Mouse (Mus musculus) MN1 (cell line): ENCODE data around the gene Dnttip1.

Experiments used
- DNase-seq: peaks from one replicate; pipeline ENCODE4 v3.0.0-alpha.2; 2016; ENCODE audit warnings: low spot score

Dnttip1 gene

GRCm38 (mm10) chr2:164783926-164784581 lies 38.3 kb downstream of the Dnttip1 start:
- DNase-seq: no peak

GRCm38 (mm10) chr2:164784869-164785420 lies 39.2 kb downstream of the Dnttip1 start:
- DNase-seq: peak; percentile 30

DNA sequence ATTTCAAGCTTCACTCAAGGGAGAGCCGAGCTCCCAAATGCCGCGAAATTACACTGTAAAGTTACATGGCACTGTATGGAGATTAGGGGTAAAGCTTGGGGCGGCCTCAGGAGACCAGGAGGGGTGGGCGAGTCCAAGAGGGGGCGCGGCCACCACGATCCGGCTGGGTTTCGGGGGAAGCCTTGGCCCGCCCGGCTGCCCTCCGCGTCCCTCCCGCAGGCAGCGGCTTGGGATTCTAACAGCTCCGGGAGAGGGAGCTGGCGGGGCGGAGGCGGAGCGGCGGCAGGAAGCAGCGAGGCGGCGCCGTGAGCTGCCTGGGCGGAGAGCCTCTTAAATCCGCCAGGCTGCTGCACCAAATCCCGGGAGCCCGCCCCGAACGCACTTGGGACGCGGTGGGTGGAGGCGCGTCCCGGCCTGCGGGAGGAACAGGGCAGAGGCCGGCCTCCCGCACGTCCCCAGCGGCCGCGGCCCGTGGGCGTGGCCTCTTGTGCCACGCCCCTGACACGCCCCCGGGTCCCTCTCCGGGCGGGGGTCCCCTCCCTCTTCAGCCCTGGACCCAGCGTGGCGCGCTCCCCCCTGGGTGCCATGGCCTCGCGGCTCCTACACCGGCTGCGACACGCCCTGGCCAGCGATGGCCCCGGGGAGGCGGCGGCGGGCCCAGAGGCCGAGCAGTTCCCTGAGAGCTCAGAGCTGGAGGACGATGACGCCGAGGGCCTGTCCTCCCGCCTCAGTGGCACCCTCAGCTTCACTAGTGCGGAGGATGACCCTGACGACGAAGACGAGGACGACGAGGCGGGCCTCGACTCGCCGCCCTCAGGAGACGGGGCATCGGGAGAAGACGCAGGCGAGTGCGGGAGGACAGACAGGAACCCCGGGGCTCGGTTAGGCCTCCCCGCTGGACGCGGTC lies 40.0 kb downstream of the Dnttip1 start, which contains the start of gene Snx21:
Snx21 (plus strand) TSS at position 343 of the 907 bp plus-strand sequence.
- peak; percentile 94 for DNase-seq

- peak; percentile 57 for DNase-seq
Measured at GRCm38 (mm10) chr2:164786388-164786885, 40.7 kb downstream of the Dnttip1 start.

- no peak for DNase-seq
Measured at GRCm38 (mm10) chr2:164787032-164787431, 41.2 kb downstream of the Dnttip1 start.

GRCm38 (mm10) chr2:164787779-164788178 lies 42.0 kb downstream of the Dnttip1 start:
- no peak for DNase-seq

- DNase-seq: peak; percentile 55
Measured at GRCm38 (mm10) chr2:164788411-164788810, 42.6 kb downstream of the Dnttip1 start.

- no peak for DNase-seq
Measured at GRCm38 (mm10) chr2:164790451-164790850, 44.7 kb downstream of the Dnttip1 start.

- no peak for DNase-seq
Measured at GRCm38 (mm10) chr2:164791841-164792261, 46.1 kb downstream of the Dnttip1 start.

DNA sequence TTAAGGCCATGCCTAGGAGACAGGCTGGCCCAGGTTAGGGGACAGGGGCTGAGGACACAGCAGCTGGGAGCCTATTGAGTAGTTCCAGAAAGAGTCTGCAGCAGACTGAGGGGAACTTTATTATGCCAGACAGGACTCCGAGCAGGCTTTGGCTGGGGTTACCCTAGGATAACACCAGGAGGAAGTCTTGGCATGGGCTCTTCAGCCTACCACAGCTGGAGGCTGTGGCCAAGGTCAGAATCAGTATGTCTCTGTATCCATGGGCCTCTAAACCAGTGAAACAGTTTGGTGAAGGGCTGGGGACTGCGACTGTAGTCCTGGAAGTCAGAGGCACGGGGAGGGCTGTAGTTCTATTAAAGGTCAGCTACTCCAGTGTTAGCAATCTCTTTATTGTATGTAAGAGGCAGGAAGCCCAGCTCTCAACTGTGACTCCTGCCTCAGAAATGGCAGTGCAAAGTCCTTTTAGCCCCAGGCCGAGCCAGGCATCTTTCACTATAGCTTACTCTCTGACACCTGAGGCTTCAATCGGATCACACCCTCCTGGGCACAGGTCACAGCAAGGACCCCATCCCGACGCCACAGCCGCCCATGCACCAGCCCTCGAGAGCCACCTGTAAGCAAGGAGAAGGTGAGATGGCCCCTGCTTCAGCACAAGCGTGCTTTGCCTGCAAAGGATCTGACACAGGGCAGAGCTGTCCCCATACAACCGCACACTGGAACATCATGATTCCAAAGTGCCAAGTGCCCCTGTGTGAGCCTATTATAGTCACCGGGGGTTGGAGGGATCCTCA lies 46.8 kb downstream of the Dnttip1 start:
- no peak for DNase-seq

- peak; percentile 74 for DNase-seq
Measured at GRCm38 (mm10) chr2:164793236-164793635, 47.5 kb downstream of the Dnttip1 start.

DNA sequence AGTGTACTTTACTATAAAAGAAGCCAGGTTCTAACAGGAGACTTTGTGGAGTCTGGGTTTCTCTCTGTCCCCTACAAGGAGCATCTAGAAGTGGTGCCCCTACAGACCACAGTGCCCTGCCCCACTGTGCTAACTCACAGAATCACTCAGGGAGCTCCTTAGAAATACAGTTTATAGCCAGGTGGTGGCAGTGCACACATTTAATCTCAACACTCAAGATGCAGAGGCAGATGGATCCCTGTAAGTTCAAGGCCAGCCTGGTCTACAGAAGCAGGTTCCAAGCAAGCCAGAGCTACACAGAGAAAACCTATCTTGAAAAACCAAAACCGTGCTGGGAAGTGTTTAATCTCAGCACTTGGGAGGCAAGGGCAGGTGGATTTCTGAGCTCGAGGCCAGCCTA lies 48.0 kb downstream of the Dnttip1 start:
- no peak for DNase-seq

- peak; percentile 91 for DNase-seq
Measured at GRCm38 (mm10) chr2:164794293-164794692, 48.5 kb downstream of the Dnttip1 start.

- DNase-seq: no peak
Measured at GRCm38 (mm10) chr2:164795868-164796267, 50.1 kb downstream of the Dnttip1 start.

- DNase-seq: peak; percentile 33
Measured at GRCm38 (mm10) chr2:164798554-164798953, 52.8 kb downstream of the Dnttip1 start.

DNA sequence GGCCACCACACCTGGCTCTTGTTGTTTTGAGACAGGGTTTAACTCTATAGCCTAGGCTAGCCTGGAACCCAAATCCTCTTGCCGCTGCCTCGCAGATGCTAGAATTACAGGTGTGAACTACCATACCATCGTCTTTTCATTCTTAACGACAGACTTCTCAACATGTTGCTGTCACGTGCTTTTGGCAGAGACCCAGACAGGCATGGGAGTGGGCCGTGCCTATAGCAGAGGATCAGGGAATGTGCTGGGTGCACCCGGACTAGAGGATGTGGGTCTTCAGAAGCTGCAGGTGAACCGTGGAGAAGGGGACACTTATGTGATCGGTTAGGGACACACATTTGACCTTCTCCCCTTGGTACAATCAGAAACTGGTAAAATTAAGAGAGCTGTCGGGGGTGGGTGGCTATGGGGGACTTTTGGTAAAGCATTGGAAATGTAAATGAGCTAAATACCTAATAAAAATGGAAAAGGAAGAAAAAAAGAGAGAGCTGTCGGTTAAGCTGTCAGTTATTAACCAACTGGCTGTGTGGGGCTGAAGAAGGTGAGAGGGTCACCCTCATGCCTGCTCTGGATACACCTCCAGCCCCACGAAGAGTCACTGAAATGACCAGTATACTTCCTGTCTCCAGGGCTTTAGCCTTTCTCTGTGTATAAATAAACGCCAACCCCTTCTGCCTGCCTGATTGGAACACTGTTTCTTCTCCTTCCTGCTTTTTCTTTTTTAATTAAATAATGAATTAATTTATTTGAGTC lies 54.6 kb downstream of the Dnttip1 start:
- no peak for DNase-seq

DNA sequence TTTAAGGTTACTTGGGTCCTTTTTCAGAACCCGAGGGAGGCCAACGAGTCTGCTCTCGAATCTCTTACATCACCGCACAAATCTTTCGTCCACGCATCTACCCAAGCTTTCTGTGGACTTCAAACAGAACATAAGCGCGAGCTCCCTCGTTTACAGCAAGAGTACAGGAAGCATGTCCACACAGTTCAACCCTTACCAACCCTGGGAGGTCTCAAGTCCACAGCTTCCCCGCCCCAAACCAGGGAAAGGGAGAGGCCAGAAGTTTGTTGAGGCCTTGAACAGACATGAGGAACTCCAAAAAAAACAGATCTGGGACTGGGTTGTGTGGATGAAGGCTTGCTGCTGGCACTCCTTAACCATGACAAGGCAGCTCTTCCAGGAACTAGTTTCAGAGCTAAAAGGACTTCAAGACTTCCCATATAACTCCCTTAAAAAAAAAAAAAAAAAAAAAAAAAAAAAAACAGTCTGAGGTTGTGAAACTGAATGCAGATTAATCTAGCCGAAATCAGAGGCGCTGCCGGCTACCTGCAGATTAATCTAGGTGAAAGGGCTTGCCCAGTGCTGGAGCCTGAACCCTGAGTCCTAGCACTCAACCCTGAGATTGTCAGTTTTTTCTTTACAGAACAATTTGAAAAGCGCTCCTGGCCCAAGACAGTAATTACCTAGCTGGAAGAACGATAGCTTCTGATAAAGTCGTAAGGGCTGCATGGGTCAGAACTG lies 57.6 kb downstream of the Dnttip1 start:
- DNase-seq: no peak

GRCm38 (mm10) chr2:164803921-164804313 lies 58.1 kb downstream of the Dnttip1 start:
- no peak for DNase-seq

DNA sequence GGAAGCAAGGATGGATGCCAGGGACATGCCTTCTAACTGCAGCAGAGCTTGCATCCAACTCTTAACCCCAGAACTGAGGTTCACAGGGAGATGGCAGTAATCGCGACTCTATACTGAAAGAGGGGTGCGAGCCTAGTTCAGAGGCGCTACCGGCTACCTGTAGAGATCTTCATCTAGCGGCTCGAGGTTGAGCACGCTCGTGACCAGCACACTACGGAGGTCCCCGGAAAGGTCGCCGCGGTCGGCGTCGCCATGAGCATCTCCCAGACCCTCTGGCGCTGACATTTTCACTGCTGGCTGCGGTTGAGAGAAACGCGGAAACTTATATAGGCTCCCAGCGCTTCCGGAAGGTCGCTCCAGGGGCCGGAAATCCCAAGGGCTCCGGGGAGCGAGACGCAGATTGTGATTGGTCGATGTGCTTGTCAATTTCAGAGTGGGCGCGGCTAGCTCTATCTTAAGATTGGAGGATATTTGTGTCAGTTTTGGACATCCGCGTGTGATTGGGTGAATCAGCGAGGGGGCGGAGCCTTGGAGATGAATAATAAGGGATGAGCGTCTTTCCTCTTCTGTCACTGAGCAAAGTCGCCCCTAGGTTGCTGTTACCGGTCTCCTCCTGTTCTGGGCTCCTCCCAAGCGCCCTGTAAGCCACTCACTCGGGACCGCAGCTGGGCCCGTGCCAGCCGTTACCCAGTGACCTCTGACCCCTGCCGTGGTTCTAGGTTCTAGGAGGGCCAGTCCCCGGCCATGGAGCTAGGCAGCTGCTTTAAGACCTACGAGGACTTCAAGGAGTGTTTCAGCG lies 58.9 kb downstream of the Dnttip1 start, which contains the start of the genes Acot8 and Zswim3:
Acot8 (minus strand) TSS at position 350 of the 799 bp plus-strand sequence.
Zswim3 (plus strand) TSS at position 566 of the 799 bp plus-strand sequence.
- DNase-seq: peak; percentile 99
